Mouse (Mus musculus) cerebellum, adult 11-12 months (tissue): Measurements from ENCODE around the gene Tmem141.
A peak's percentile ranks its signal among the peaks of the same experiment; 100 is the strongest.

Experiments used
- DNase-seq: peaks from one replicate; pipeline ENCODE4 v3.0.0; 2022

Gene Tmem141

GRCm38 (mm10) chr2:25577951-25578795 is 43.6 kb downstream of the Tmem141 start:
- peak; percentile 63 for DNase-seq

GRCm38 (mm10) chr2:25576965-25577891 is 44.6 kb downstream of the Tmem141 start:
- DNase-seq, result peak; percentile 57

- DNase-seq, result peak; percentile 67
Measured at GRCm38 (mm10) chr2:25576028-25576850, 45.6 kb downstream of the Tmem141 start.

GRCm38 (mm10) chr2:25575432-25576027 is 46.3 kb downstream of the Tmem141 start:
- DNase-seq, result peak; percentile 77

GRCm38 (mm10) chr2:25574579-25575431 is 47.0 kb downstream of the Tmem141 start, which contains the start of the genes Mamdc4 and Phpt1:
Gene Mamdc4 (minus strand): TSS chr2:25574845.
Gene Phpt1 (minus strand): TSS chr2:25575224.
- peak; percentile 96 for DNase-seq

- peak; percentile 73 for DNase-seq
Measured at GRCm38 (mm10) chr2:25574136-25574535, 47.7 kb downstream of the Tmem141 start.

- DNase-seq, result peak; percentile 56
Measured at GRCm38 (mm10) chr2:25573068-25573467, 48.7 kb downstream of the Tmem141 start.

- DNase-seq, result peak; percentile 22
Measured at GRCm38 (mm10) chr2:25571221-25571620, 50.6 kb downstream of the Tmem141 start.
